Comparison of ENCODE assay signal across 8 mouse cellular contexts in genomic region chr1:63176604-63177421, GRCm38 (mm10). TPM values are rescaled to one million over a fixed set of nuclear protein-coding genes. Genes with fewer than 3 reads are reported as not detected.
DNase-seq lines count a peak whose midpoint lies in the region; ATAC-seq and TF ChIP-seq lines count a peak whose summit lies in the region.

Eef1b2 (plus strand) TSS chr1:63176825.
Ndufs1 (minus strand) TSS chr1:63176833.

- ATAC-seq in erythroid progenitor cell, adult 5-6 weeks (replicated peaks; ENCODE audit: low FRiP score, poor library complexity, severe bottlenecking) = peak; percentile 86
- peak; percentile 89 for ATAC-seq in heart, embryonic 12.5 days (ENCODE audit: insufficient number of reproducible peaks, low FRiP score)
- ATAC-seq in kidney, postnatal 0 days (replicated peaks; ENCODE audit: low FRiP score, low read depth) = peak; percentile 92
- peak; percentile 84 for ATAC-seq in liver, embryonic 11.5 days (replicated peaks; ENCODE audit: low FRiP score)
- ATAC-seq in stomach, embryonic 14.5 days (ENCODE audit: insufficient number of reproducible peaks, insufficient read depth, low FRiP score, low read depth) = peak; percentile 91

- WGBS in heart, embryonic 12.5 days = under 1% methylated on average over 72 of the region's 72 CpGs
- WGBS in kidney, postnatal 0 days = under 1% methylated on average over 70 of the region's 72 CpGs
- under 1% methylated on average over 72 of the region's 72 CpGs for WGBS in liver, embryonic 11.5 days
- WGBS in stomach, embryonic 14.5 days = under 1% methylated on average over 72 of the region's 72 CpGs

- peaks cover 32% of the 10 kb centered on the region for H3K36me3 ChIP-seq in heart, embryonic 12.5 days
- H3K36me3 ChIP-seq in kidney, postnatal 0 days (ENCODE audit: insufficient read depth, low read length) = peaks cover 13% of the 10 kb centered on the region; the same call in 1 of the 2 replicates
- H3K36me3 ChIP-seq in liver, embryonic 11.5 days (ENCODE audit: control insufficient read depth, insufficient read depth, low read length) = peaks cover 19% of the 10 kb centered on the region
- H3K36me3 ChIP-seq in stomach, embryonic 14.5 days (ENCODE audit: control insufficient read depth, insufficient read depth, low read length) = peaks cover 19% of the 10 kb centered on the region

- no peaks in the 10 kb centered on the region for H3K9me3 ChIP-seq in heart, embryonic 12.5 days (replicated peaks)
- H3K9me3 ChIP-seq in kidney, postnatal 0 days (replicated peaks; ENCODE audit: low read length) = no peaks in the 10 kb centered on the region
- H3K9me3 ChIP-seq in liver, embryonic 11.5 days (ENCODE audit: control insufficient read depth, low read length) = no peaks in the 10 kb centered on the region
- no peaks in the 10 kb centered on the region for H3K9me3 ChIP-seq in stomach, embryonic 14.5 days (ENCODE audit: control insufficient read depth, low read depth, low read length)

- peak within 1 kb of the TSS; percentile 98 for H3K9ac ChIP-seq in heart, embryonic 12.5 days
- peak within 1 kb of the TSS; percentile 87 for H3K9ac ChIP-seq in kidney, postnatal 0 days (ENCODE audit: low read depth, low read length)
- peak within 1 kb of the TSS; percentile 96 for H3K9ac ChIP-seq in liver, embryonic 11.5 days (ENCODE audit: low read depth, low read length)
- H3K9ac ChIP-seq in stomach, embryonic 14.5 days (replicated peaks; ENCODE audit: low read depth, low read length) = peak within 1 kb of the TSS; percentile 97

- peak within 1 kb of the TSS; percentile 89 for H3K4me3 ChIP-seq in heart, embryonic 12.5 days
- peak within 1 kb of the TSS; percentile 84 for H3K4me3 ChIP-seq in kidney, postnatal 0 days (replicated peaks; ENCODE audit: low read depth, low read length)
- peak within 1 kb of the TSS; percentile 92 for H3K4me3 ChIP-seq in liver, embryonic 11.5 days (ENCODE audit: low read depth, low read length)
- peak within 1 kb of the TSS; percentile 68 for H3K4me3 ChIP-seq in stomach, embryonic 14.5 days (ENCODE audit: low read depth, low read length)

- peak within 1 kb of the TSS; percentile 94 for H3K27ac ChIP-seq in heart, embryonic 12.5 days (ENCODE audit: poor library complexity, severe bottlenecking)
- peak within 1 kb of the TSS; percentile 94 for H3K27ac ChIP-seq in kidney, postnatal 0 days
- peak within 1 kb of the TSS; percentile 80 for H3K27ac ChIP-seq in liver, embryonic 11.5 days (ENCODE audit: low read depth, low read length)
- H3K27ac ChIP-seq in stomach, embryonic 14.5 days (ENCODE audit: low read length) = peak within 1 kb of the TSS; percentile 91

- DNase-seq in CD4-positive helper T cell, adult 2 months (ENCODE audit: low read depth, low spot score) = peak; percentile 98
- DNase-seq in brain, embryonic 18.5 days (ENCODE audit: low read depth, low spot score) = peak; percentile 97
- DNase-seq in kidney, postnatal 0 days (ENCODE audit: low spot score) = peak; percentile 98
- DNase-seq in liver, embryonic 11.5 days (ENCODE audit: low spot score) = peak; percentile 90
- DNase-seq in naive thymus-derived CD4-positive, alpha-beta T cell, adult 2 months (ENCODE audit: low read depth) = peak; percentile 98

- peaks cover 22% of the 10 kb centered on the region for H3K4me1 ChIP-seq in heart, embryonic 12.5 days (replicated peaks)
- H3K4me1 ChIP-seq in kidney, postnatal 0 days (replicated peaks; ENCODE audit: insufficient read depth, low read length) = peaks cover 13% of the 10 kb centered on the region
- H3K4me1 ChIP-seq in liver, embryonic 11.5 days (replicated peaks; ENCODE audit: control insufficient read depth, insufficient read depth, low read length) = peaks cover 14% of the 10 kb centered on the region; the same call in 1 of the 2 replicates
- peaks cover 10% of the 10 kb centered on the region; the same call in 1 of the 2 replicates for H3K4me1 ChIP-seq in stomach, embryonic 14.5 days (ENCODE audit: control insufficient read depth, insufficient read depth, low read length)

- H3K4me2 ChIP-seq in heart, embryonic 12.5 days = peak within 1 kb of the TSS; percentile 95
- H3K4me2 ChIP-seq in kidney, postnatal 0 days (ENCODE audit: low read length) = peak within 1 kb of the TSS; percentile 64
- H3K4me2 ChIP-seq in liver, embryonic 11.5 days = peak within 1 kb of the TSS; percentile 83
- H3K4me2 ChIP-seq in stomach, embryonic 14.5 days (replicated peaks; ENCODE audit: low read depth, low read length) = peak within 1 kb of the TSS; percentile 67

- H3K27me3 ChIP-seq in heart, embryonic 12.5 days (replicated peaks) = no peaks in the 10 kb centered on the region
- no peaks in the 10 kb centered on the region for H3K27me3 ChIP-seq in kidney, postnatal 0 days (ENCODE audit: insufficient read depth, low read length)
- H3K27me3 ChIP-seq in liver, embryonic 11.5 days (replicated peaks; ENCODE audit: control insufficient read depth, insufficient read depth, low read length) = no peaks in the 10 kb centered on the region
- no peaks in the 10 kb centered on the region for H3K27me3 ChIP-seq in stomach, embryonic 14.5 days (ENCODE audit: control insufficient read depth, insufficient read depth, low read length)

- no peak for TF ChIP-seq CTCF in kidney, postnatal 0 days (IDR thresholded peaks at IDR 0.05; ENCODE audit: low read depth)

RNA-seq across cellular contexts. Expression of gene Eef1b2, which starts in this region (rescaled TPM):
- total RNA-seq in erythroid progenitor cell, adult 5-6 weeks (2015; ENCODE audit: low replicate concordance) = 300 and 336 TPM in 2 replicates
- total RNA-seq in erythroid progenitor cell, adult 5-6 weeks (2017; ENCODE audit: low replicate concordance) = 425 and 688 TPM in 2 replicates
- 291 and 297 TPM in 2 replicates for polyA plus RNA-seq in heart, embryonic 12.5 days (2016; fragmentation: Nextera tagmentation; extraction: Ambion mirVana)
- 545 and 580 TPM in 2 replicates for polyA plus RNA-seq in kidney, postnatal 0 days (2015; fragmentation: Nextera tagmentation; extraction: Ambion mirVana)
- polyA plus RNA-seq in liver, embryonic 11.5 days (2014; fragmentation: Nextera tagmentation; extraction: Ambion mirVana) = 694 and 775 TPM in 2 replicates
- 670 and 693 TPM in 2 replicates for polyA plus RNA-seq in stomach, embryonic 14.5 days (2014; fragmentation: Nextera tagmentation; extraction: Ambion mirVana)

RNA-seq across cellular contexts. Expression of gene Ndufs1, which starts in this region (rescaled TPM):
- 54.9 and 80.0 TPM in 2 replicates for total RNA-seq in erythroid progenitor cell, adult 5-6 weeks (2015; ENCODE audit: low replicate concordance)
- 76.9 and 90.8 TPM in 2 replicates for total RNA-seq in erythroid progenitor cell, adult 5-6 weeks (2017; ENCODE audit: low replicate concordance)
- polyA plus RNA-seq in heart, embryonic 12.5 days (2016; fragmentation: Nextera tagmentation; extraction: Ambion mirVana) = 327 and 338 TPM in 2 replicates
- polyA plus RNA-seq in kidney, postnatal 0 days (2015; fragmentation: Nextera tagmentation; extraction: Ambion mirVana) = 178 and 181 TPM in 2 replicates
- polyA plus RNA-seq in liver, embryonic 11.5 days (2014; fragmentation: Nextera tagmentation; extraction: Ambion mirVana) = 184 and 197 TPM in 2 replicates
- 125 and 128 TPM in 2 replicates for polyA plus RNA-seq in stomach, embryonic 14.5 days (2014; fragmentation: Nextera tagmentation; extraction: Ambion mirVana)

Comparison
In these comparisons a context has a peak if more than half of its experiments do, and no peak if none do; other contexts are left out.
1. Peak in every context shown above with its lines: DNase-seq, ATAC-seq, H3K4me3 ChIP-seq and H3K27ac ChIP-seq.